Mouse (Mus musculus) G1E (cell line): ENCODE measurements around the gene Ube2g2.

Experiments used
- CTCF ChIP-seq: IDR thresholded peaks from 2 replicates; pipeline ENCODE4 v1.5.1; 2012; ENCODE audit warnings: low read depth, low read length, inconsistent platforms, mixed read lengths
- GATA1 ChIP-seq: IDR thresholded peaks from 2 replicates; pipeline ENCODE4 v1.6.1; 2012; ENCODE audit warnings: borderline replicate concordance, low read length, inconsistent platforms, mixed read lengths
- GATA2 ChIP-seq: IDR thresholded peaks from 2 replicates; pipeline ENCODE4 v1.6.1; 2012; ENCODE audit warnings: low read depth, low read length, inconsistent platforms, borderline replicate concordance
- POLR2AphosphoS5 ChIP-seq: IDR thresholded peaks from 2 replicates; pipeline ENCODE4 v1.6.1; 2012; ENCODE audit warnings: low read depth, low read length, inconsistent platforms; ENCODE audit not compliant: insufficient replicate concordance
- TAL1 ChIP-seq: conservative IDR thresholded peaks from 2 replicates; pipeline ENCODE4 v1.6.1; 2012; ENCODE audit warnings: low read depth, low read length, inconsistent platforms, mixed read lengths

DNA sequence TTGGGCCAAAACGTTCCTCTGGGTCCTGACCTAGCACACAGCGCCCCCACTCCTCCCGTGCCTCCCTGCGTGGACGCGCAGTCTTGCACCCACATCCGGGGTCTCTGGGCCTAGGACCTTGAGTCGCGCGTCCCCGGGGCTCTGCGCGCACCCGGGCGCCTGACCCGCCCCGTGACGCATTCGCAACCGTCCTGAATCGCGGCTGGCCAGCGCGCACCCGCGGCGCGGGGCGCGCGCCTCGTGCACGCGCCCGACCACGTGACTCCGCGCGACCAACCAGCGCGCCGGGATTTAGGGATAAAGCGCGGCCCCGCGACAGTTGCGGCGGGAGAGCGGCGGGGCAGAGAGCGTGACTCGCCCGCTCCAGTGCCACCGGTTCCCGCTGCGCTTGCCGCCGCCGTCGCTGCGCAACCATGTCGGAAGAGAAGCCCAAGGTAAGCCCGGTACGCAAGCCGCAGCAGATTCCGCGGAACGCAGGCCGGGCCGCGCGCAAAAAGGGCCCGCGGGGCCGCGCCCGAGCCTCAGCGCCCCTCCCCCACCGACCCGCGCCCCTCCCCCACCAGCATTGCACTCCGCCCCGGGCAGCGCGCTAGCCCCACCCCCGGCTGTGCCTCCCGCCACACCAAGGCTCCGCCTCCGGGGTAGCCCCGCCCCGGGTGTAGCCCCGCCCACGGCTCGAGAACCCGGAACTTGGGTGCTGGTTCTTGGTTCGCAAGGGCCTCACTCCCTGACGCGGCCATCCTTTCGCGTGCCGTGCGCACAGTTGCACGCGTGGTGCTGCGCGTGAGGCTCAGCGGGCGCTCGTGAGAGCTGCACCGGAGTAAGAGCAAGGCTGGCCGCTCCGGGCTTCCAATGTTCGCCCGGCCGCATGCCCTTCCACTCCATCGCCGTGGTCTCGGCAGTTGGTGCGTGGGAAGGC, 15.9 kb upstream of the Ube2g2 start, which contains the start of the genes Sumo3 and Gm49325:
- TF ChIP-seq CTCF: no peak
- no peak for TF ChIP-seq GATA2
- no peak for TF ChIP-seq TAL1
- no peak for TF ChIP-seq GATA1
- TF ChIP-seq POLR2AphosphoS5: no peak
